Mouse (Mus musculus): ENCODE measurements around the gene Traf2. TPM values are rescaled to one million over a fixed set of nuclear protein-coding genes. Genes with fewer than 3 reads are reported as not detected.

The Traf2 gene
- polyA plus RNA-seq, 1 experiment from 2014 or later: 28.0 TPM

DNA sequence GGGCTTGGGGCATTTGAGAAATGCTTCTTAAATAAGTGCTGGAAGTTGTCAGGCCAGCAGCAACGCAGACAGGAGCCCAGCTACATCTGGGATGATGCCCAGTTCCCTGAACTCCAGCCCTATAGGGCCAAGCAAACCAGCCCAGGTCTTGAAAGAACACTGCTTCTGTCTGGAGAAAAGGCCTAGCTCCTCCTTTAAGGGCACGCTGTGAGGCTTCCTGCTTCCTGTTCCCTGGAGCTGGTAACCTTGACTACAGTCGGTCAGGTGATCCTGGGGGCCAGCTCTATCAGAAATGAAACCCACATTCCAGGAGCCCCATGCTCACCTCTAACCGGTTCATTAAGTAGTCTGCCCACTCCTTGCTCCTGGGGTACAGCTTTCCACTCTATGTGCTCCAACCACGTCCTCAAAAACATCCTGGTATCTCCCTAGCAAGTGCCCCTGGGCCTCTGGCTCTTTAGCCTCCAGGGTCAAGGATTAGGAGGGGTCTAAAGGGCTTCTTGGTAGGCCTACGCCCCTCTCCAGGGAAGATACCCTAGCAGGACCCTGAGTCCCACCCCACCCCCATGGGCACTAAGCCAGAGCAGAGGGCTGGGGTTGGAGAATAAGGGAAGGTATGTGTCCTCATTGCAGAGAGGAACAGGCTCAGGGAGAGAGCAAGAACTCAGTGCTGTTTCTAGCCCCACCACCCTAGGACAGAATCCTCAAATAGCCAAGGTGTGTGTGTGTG lies 48.7 kb downstream of the Traf2 start:
- WGBS: 63% methylated on average over 6 of the region's 6 CpGs
- peaks cover 15% of the 10 kb centered on the region for H3K4me1 ChIP-seq
- H3K27ac ChIP-seq: no peak overlapping the region
- H3K4me3 ChIP-seq: no peak overlapping the region
- H3K4me2 ChIP-seq (replicated peaks): no peak overlapping the region
- peaks cover 3% of the 10 kb centered on the region for H3K36me3 ChIP-seq
- no peak for ATAC-seq (ENCODE audit: low FRiP score, low read depth)
- H3K9ac ChIP-seq: no peak overlapping the region
- no peaks in the 10 kb centered on the region for H3K9me3 ChIP-seq
- H3K27me3 ChIP-seq (replicated peaks): no peaks in the 10 kb centered on the region

DNA sequence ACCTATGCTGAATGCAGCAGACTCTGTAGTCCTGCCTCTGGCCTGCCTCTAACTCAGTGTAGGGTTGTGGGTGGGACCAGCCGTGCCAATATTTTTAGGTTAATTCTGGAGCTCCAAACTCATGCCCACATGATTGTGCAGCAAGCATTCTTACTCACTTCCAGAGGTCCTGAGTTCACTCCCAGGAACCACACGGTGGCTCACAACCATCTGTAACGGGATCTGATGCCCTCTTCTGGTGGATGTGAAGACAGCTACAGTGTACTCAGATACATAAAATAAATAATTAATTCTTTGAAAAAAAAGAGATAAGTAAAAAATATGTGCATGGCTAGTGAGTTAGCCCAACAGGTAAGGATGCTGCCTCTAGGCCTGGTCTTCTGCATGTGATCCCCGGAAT lies 50.3 kb downstream of the Traf2 start:
- H3K4me2 ChIP-seq (replicated peaks): no peak overlapping the region
- H3K4me3 ChIP-seq: no peak overlapping the region
- no peak overlapping the region for H3K27ac ChIP-seq
- no peak overlapping the region for H3K9ac ChIP-seq
- no peaks in the 10 kb centered on the region for H3K27me3 ChIP-seq (replicated peaks)
- no peak for ATAC-seq (ENCODE audit: low FRiP score, low read depth)
- H3K4me1 ChIP-seq: peaks cover 6% of the 10 kb centered on the region
- WGBS: 45% methylated on average over 4 of the region's 4 CpGs
- H3K9me3 ChIP-seq: no peaks in the 10 kb centered on the region
- no peaks in the 10 kb centered on the region for H3K36me3 ChIP-seq

DNA sequence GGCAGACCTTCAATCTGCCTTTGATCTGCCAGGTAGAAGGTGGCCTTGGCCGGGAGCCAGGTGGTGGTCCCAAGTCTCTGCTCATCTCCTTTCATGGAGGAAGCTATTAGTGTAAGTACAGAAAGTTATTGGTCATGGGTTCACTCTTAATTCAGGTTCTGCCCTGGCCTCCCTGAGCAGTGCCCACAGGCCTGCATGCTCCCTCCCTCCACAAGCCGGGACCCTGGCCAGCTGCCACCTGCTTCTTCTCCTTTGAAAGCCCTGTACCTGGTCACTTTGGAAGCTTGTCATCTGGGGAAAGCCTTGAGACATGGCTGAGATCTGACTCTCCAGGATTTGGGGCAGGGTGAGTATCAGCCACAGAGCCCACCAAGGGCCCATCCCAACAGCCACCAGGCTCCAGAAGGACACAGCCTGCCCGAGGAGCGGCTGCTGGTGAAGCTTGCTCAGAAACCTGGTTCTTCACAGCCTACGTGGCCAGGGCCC lies 53.2 kb downstream of the Traf2 start, which contains the start of gene Lcn12:
Lcn12 (minus strand) TSS at position 436 of the 486 bp plus-strand sequence.
- Histone ChIP-seq H3K4me2 (replicated peaks) (no peak within 1 kb of the TSS), H3K27me3 (replicated peaks) (no peaks in the 10 kb centered on the region), H3K9me3 (no peaks in the 10 kb centered on the region), H3K9ac (no peak within 1 kb of the TSS), H3K4me1 (no peaks in the 10 kb centered on the region), H3K27ac (no peak within 1 kb of the TSS), H3K36me3 (no peaks in the 10 kb centered on the region), H3K4me3 (no peak within 1 kb of the TSS)
- WGBS: 83% methylated on average over 5 of the region's 5 CpGs
- ATAC-seq (ENCODE audit: low FRiP score, low read depth): no peak

DNA sequence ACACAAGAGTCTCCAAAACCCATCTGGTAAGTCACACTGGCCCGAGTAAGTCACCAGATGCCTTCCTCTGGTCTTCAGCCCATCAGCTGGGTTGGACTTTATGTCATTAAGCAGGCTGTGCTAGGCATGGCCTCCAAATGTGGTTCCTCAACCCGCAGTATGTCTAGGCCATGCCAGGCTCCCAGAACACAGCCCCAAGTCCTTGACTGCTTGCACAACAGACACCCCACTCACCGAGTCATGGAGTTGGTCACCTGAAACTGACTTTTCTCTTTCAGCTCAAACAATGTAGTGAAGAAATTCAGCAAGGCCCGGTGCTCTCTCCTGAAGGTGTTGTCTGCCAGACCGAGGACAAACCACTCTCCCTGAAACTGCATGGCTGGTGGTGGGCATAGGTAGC lies 53.8 kb downstream of the Traf2 start:
- H3K27me3 ChIP-seq (replicated peaks): no peaks in the 10 kb centered on the region
- H3K9me3 ChIP-seq: no peaks in the 10 kb centered on the region
- no peak overlapping the region for H3K4me2 ChIP-seq (replicated peaks)
- H3K36me3 ChIP-seq: no peaks in the 10 kb centered on the region
- no peaks in the 10 kb centered on the region for H3K4me1 ChIP-seq
- no peak overlapping the region for H3K4me3 ChIP-seq
- H3K9ac ChIP-seq: no peak overlapping the region
- ATAC-seq (ENCODE audit: low FRiP score, low read depth): no peak
- H3K27ac ChIP-seq: no peak overlapping the region
- 86% methylated on average over 5 of the region's 5 CpGs for WGBS

GRCm38 (mm10) chr2:25488671-25489068 lies 58.1 kb downstream of the Traf2 start:
- no peak for ATAC-seq (ENCODE audit: low FRiP score, low read depth)
- Histone ChIP-seq H3K27ac (no peak overlapping the region), H3K9ac (no peak overlapping the region), H3K4me2 (replicated peaks) (no peak overlapping the region), H3K27me3 (replicated peaks) (no peaks in the 10 kb centered on the region), H3K4me1 (no peaks in the 10 kb centered on the region), H3K36me3 (no peaks in the 10 kb centered on the region), H3K9me3 (no peaks in the 10 kb centered on the region), H3K4me3 (no peak overlapping the region)
- WGBS: 81% methylated on average over 7 of the region's 7 CpGs

- Histone ChIP-seq H3K9ac (no peak overlapping the region), H3K9me3 (no peaks in the 10 kb centered on the region), H3K4me1 (no peaks in the 10 kb centered on the region), H3K27ac (no peak overlapping the region), H3K36me3 (no peaks in the 10 kb centered on the region), H3K4me3 (no peak overlapping the region), H3K27me3 (replicated peaks) (no peaks in the 10 kb centered on the region), H3K4me2 (replicated peaks) (no peak overlapping the region)
- WGBS: 77% methylated on average over 6 of the region's 6 CpGs
- ATAC-seq (ENCODE audit: low FRiP score, low read depth): no peak
Observed at GRCm38 (mm10) chr2:25487965-25488670, 58.6 kb downstream of the Traf2 start.

DNA sequence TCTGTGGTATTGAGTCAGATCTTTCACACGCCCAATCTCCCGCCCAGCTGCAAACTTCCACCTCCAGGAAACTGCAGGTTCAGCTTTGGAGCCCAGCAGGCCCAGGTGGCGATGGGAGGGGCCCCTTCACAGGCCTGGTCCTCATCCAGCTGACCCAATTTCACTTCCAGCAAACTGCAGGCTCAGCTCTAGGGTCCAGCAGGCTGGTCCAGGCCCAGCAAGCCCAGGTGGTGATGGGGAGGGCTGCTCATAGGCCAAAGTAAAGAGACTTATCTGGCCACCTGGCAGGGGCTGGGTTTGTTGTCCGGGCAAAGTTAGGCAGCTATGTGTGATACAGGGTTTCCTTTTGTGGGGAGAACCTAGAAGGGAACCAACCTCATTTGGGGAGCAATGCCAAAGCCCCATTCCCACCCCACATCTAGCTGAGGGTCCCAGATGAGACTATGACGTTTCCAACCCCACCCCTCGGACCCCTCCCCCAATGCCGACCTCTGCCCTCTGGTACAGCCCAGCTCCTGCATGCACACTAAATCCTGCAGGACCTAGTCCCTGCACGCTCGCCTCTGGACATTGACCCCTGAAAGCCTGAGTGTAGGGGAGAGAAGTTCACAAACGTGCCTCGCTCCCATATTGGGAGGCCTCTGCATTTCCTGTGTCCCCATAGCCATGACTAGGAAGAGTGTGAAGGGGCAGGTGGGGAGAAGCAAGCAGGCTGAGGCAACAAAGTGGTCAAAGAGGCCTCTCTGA lies 61.7 kb downstream of the Traf2 start:
- Histone ChIP-seq H3K4me3 (no peak overlapping the region), H3K27ac (no peak overlapping the region), H3K4me1 (no peaks in the 10 kb centered on the region), H3K27me3 (replicated peaks) (no peaks in the 10 kb centered on the region), H3K4me2 (replicated peaks) (no peak overlapping the region), H3K9me3 (no peaks in the 10 kb centered on the region), H3K36me3 (no peaks in the 10 kb centered on the region), H3K9ac (no peak overlapping the region)
- ATAC-seq (ENCODE audit: low FRiP score, low read depth): no peak
- 73% methylated on average over 11 of the region's 11 CpGs for WGBS

DNA sequence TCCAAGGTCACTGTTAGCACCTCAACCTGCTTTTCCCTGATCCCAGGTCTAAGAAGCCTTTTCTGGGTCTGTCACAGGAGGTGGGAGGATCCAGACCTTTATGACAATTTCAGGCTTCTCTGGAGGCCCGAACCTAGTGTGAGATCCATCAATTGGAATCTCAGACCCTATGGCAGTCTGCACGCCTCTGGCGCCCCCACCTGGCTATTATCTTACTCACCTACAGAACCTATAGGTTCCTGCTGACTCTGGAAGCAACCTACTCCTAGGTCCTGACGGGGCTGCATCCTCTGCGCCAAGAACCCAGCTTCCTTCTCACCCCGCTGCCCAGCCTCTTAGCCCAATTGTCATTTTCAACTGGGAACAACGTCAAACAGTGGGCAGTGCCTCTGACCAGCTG lies 63.8 kb downstream of the Traf2 start:
- Histone ChIP-seq H3K9ac (no peak overlapping the region), H3K27ac (no peak overlapping the region), H3K36me3 (no peaks in the 10 kb centered on the region), H3K4me3 (no peak overlapping the region), H3K4me1 (no peaks in the 10 kb centered on the region), H3K9me3 (no peaks in the 10 kb centered on the region), H3K4me2 (replicated peaks) (no peak overlapping the region), H3K27me3 (replicated peaks) (no peaks in the 10 kb centered on the region)
- 28% methylated on average over 7 of the region's 7 CpGs for WGBS
- ATAC-seq (ENCODE audit: low FRiP score, low read depth): no peak

DNA sequence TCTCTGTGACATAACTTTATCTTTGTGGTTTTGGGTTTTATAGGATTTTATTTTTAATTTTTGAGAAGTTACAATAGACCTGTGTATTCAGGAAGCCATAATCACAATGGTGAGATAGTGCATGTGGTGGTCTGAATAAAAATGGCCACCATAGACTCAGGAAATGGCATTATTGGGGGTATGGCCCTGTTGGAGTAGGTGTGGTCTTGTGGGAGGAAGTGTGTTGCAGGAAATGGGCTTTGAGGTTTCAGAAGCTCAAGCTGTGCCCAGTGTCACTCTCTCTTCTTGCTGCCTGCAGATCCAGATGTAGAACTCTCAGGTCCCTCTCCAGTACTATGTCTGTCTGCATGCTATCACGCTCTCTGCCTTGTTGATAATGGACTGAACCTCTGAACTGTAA lies 66.2 kb downstream of the Traf2 start:
- WGBS: 100% methylated on average over 1 of the region's 1 CpGs
- Histone ChIP-seq H3K27me3 (replicated peaks) (no peaks in the 10 kb centered on the region; the same call in 1 of the 2 replicates), H3K4me2 (replicated peaks) (no peak overlapping the region)

DNA sequence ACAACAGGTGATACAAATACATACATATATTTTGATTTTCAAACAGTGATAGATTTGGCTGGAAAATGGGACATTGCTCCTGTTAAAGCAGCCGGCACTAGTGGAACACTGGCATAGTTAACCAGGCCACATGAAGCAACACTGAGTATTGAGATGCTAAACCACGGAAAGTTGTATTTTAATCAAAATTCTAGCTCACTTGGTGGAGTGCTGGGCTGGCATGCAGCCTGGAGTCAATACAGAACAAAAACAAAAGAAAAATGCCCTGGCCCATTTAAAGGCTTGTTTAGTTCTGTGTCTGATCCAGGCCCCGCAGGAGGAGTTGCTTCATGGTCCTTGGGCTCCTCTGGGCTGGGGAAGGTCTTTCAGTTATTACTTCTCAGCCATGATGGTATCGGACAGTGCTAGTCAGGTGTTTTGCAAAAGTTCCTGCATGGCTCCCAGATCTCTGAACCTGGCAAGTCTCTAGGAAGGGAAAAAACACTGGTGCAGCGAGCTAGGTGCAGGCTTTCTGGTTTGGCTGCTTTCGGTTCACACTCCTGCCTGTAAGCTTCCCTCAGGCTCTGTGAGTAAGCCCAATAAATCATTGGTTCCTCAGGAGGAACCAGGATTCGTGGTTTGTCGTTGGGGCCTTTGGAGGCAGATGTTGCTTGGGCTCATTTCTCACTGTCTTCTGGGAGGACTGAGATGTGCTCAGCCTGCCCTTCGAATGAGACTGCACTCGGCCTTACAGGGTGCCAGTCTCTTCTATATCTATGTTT lies 67.0 kb downstream of the Traf2 start:
- H3K36me3 ChIP-seq: no peaks in the 10 kb centered on the region
- H3K4me2 ChIP-seq (replicated peaks): no peak overlapping the region
- H3K27ac ChIP-seq: no peak overlapping the region
- no peak overlapping the region for H3K9ac ChIP-seq
- no peaks in the 10 kb centered on the region; the same call in 1 of the 2 replicates for H3K27me3 ChIP-seq (replicated peaks)
- H3K4me3 ChIP-seq: no peak overlapping the region
- no peak for ATAC-seq (ENCODE audit: low FRiP score, low read depth)
- no peaks in the 10 kb centered on the region for H3K9me3 ChIP-seq
- whole genome bisulfite sequencing: 73% methylated on average over 10 of the region's 10 CpGs
- H3K4me1 ChIP-seq: no peaks in the 10 kb centered on the region

More for the DNA sequence above, 66.2 kb downstream of the Traf2 start:
- Histone ChIP-seq H3K4me3 (no peak overlapping the region), H3K9me3 (no peaks in the 10 kb centered on the region), H3K27ac (no peak overlapping the region), H3K36me3 (no peaks in the 10 kb centered on the region), H3K9ac (no peak overlapping the region), H3K4me1 (no peaks in the 10 kb centered on the region)
- no peak for ATAC-seq (ENCODE audit: low FRiP score, low read depth)

DNA sequence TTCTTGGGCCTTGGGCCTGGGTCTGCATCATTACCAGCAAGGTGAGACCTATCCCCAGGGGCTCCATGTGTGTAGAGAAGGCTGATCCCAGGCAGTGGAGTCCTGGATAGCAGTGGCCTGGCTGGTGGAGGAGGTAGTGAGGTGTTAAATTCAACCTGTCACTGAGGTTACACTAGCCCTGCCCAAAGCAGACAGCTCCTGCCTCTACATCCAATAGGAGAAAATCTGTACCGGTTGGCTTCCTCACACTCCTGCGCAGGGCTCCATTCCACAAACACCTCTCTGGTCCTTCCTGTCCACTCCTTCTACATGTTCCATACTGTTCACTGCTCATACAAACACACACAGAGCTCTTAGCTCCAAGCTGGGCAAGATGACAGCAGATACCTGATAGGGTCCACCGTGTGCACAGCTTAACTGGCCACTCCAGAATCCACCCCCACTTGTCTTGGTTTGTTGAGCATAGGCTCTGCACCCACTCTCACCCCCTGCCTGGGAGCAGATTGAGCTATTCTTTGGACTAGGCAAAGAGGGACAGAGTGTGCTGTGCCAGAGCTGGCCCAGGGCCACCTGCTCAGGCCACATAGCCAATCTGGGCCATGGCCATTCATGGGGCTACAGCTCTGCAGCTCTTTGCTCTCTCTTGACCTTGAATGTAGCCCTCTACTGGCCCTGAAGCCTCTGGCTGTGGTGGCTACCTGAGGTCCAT lies 68.6 kb downstream of the Traf2 start:
- Histone ChIP-seq H3K27me3 (replicated peaks) (no peaks in the 10 kb centered on the region; the same call in 1 of the 2 replicates), H3K4me2 (replicated peaks) (no peak overlapping the region), H3K4me3 (no peak overlapping the region), H3K36me3 (no peaks in the 10 kb centered on the region), H3K4me1 (no peaks in the 10 kb centered on the region), H3K27ac (no peak overlapping the region), H3K9me3 (no peaks in the 10 kb centered on the region), H3K9ac (no peak overlapping the region)
- ATAC-seq (ENCODE audit: low FRiP score, low read depth): no peak
- 91% methylated on average over 3 of the region's 3 CpGs for WGBS
